Mouse (Mus musculus) left cerebral cortex, adult 18-20 months (tissue): ENCODE measurements around the gene Shisa5. TPM values are rescaled to one million over a fixed set of nuclear protein-coding genes. Genes with fewer than 3 reads are reported as not detected.

Source experiments
- DNase-seq, 2 experiments: peaks; one replicate each; pipeline ENCODE4 v3.0.0; 2021 to 2022; ENCODE audit warnings: low spot score in 2 of 2, mixed read lengths in 1 of 2
- total RNA-seq, 2 experiments: library from RNA; stranded (reverse); gene quantifications; 2 replicates each; pipeline ENCODE4 v1.2.3; 2021

Shisa5 gene
- total RNA-seq, 2 experiments from 2014 or later = 72.8 to 82.3 TPM

GRCm38 (mm10) chr9:109016973-109017604, 21.3 kb upstream of the Shisa5 start:
- DNase-seq = no peak

GRCm38 (mm10) chr9:109021428-109021827, 16.9 kb upstream of the Shisa5 start:
- DNase-seq = peak in 1 of 2 experiments; percentile 1

DNA sequence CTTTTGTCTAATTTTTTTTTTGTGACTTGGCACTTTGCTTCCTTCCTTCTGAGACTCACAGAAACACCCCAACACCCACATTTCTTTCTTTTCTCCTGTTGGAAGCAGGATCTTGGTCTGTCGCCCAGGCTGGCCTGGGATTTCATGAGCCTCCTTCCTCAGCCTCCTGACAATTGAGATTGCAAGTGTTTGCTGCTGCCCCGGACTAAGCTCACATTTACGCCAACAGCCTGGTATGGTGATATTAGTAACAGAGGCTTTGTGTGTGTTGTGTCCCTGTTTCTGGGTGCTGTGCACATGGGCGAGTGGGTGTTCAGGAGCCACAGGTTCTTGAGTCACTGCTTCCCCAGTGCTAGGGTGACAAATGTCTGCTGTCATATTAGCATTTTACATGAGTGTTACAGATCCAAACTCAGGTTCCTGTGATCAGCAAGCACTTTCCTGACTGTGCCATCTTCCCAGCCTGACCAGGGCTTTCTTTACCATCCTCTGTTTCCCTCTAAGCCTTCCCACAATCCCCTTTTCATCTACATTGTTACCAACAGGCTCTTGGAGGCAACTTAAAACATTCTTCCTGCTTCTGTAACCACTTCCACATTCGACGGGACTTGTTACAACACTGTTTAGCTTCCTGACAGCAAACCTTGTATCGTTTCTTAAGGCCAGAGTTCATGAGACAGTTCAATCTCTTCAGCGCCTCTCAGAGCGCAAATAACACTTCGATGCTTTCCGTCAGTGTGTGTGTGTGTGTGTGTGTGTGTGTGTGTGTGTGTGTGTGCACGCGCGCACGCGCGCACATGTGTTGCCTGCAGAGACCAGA, 15.3 kb upstream of the Shisa5 start:
- DNase-seq = peak; percentile 56 to 73

GRCm38 (mm10) chr9:109027521-109027920, 10.8 kb upstream of the Shisa5 start:
- DNase-seq = no peak

DNA sequence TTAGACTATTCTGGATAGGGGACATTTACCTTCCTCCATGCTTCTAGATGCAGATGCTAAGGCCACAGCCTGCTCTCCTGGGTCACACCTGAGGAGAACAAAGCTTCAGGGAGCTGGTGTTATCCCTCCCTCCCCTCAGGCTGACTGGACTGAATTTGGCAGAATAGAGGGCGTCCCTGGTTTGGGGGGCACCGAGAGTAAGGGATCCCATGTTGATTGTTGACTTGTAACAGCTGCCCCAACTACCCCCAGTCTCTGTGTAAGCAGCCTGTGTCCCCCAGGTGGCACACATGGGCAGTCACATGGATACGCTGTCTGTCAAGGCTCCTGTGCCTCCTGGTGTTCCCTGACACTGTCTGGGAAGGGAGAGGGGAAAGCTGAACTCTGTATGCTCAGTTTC, 9.9 kb upstream of the Shisa5 start:
- no peak for DNase-seq

GRCm38 (mm10) chr9:109028919-109029318, 9.4 kb upstream of the Shisa5 start:
- no peak for DNase-seq

- no peak for DNase-seq
Observed at GRCm38 (mm10) chr9:109030312-109030711, 8.1 kb upstream of the Shisa5 start.

- no peak for DNase-seq
Observed at GRCm38 (mm10) chr9:109031001-109031400, 7.4 kb upstream of the Shisa5 start.

- no peak for DNase-seq
Observed at GRCm38 (mm10) chr9:109031686-109032085, 6.7 kb upstream of the Shisa5 start.

DNA sequence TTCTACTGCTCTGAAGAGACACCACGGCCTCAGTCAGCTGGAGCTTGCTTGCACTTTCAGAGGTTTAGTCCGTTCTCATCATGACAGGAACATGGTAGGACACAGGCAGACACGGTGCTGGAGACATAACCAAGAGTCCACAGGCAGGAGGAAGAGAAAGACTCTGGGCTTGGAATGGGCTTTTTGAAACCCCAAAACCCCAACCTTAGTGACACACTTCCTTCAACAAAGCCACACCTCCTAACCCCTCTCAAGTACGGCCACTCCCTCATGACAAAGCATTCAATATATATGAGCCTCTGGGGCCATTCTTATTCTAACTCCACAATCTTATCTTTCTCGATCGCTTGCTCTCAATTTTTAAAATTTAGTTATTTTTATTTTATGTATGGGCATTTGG, 5.9 kb upstream of the Shisa5 start:
- DNase-seq = no peak

DNA sequence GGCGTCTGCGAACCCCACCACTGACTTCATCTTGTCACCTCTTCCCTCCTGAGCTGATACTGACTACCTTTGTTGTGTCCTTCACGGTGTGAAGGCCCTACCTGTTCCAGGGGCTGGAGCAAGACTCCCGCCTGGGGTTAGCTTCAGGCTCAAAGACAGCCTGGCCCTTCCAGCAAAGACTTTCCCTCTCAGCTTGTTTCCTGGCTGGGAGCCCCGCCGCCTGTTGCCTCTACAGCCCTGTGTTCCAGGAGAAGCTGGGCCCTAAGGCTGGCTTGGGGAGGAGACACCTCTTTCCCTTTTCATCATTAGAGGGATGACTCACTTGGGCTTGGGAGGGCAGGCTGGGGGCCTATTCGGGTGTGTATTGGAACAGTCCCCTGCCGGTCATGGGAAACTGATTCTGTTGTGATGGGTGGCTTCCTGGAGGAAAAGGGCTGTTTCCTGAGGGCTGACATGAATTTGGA, 568 bp downstream of the Shisa5 start:
- no peak for DNase-seq

- DNase-seq = no peak
Observed at GRCm38 (mm10) chr9:109039681-109040080, 1.3 kb downstream of the Shisa5 start.

DNA sequence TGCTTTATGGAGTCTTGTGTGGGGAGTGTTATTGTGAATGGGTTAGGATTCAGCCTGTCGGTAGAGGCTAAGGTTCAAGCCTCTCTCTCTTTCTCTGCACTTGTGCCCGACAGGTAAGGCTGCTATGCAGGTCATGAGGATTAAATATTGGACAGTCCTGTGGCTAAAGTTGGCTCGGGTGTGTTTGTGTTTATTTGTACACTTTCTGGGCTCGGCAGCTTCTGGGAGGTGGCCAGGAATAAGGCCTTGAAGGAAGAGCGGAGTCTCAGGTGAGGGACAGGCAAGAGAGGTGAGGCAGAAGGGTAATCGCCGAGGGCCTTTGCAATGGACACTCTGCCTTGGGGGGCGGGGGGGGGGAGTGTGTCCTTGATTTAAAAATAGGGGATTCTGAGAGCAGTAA, 1.9 kb downstream of the Shisa5 start:
- no peak for DNase-seq

DNA sequence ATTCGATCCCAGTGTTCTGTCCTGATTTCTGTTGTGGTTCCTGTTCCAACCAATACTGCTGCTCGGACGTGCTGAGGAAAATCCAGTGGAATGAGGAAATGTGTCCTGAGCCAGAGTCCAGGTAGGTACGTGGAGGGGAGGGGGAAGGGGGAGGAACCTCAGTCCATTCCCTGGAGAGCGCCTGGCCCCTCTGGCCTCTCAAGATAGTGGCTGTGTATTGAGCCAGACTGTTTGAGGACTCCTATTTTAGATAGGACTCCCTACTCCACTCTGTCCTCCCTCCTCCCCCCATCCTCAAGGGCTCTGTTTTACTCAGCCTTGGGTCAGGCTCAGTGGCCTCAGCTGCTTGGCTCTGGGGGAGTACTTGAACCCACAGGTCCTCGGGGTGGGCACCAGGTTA, 2.5 kb downstream of the Shisa5 start:
- DNase-seq = no peak

DNA sequence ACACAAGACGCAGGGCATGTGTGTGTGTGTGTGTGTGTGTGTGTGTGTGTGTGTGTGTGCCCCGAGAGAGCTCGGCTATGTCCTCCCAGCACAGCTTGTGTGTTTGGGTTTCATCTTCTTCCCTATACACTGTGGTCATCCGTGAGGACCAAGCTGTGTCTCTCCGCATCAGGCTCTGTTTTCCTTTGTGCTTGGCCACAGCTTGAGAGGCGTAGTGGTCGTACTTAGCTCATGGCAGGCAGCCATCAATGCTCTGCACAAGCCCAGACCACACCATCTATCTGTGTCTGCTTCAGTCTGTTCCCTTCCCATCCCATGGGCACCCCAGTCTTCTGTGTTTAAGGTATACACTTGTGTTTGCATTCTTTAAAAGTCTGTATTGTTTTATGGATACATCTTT, 3.0 kb downstream of the Shisa5 start:
- DNase-seq = no peak

DNA sequence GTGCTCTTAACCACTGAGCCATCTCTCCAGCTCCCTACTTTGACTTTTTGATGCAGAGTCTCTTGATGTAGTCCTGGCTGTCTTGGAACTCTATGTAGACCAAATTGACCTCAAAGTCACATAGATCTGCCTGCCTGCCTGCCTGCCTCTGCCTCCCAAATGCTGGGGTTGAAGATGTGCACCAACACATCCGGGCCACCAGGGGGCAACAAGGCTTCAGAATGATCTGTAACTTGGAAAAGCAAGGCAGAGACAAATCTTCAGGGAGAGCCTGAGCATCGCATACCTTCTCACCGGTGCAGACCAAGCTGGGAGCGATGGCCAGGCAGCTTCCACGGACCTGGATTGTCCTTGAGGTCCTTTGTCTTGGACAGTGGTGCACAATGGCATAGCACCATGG, 7.9 kb downstream of the Shisa5 start:
- peak in 1 of 2 experiments; percentile 30 for DNase-seq

DNA sequence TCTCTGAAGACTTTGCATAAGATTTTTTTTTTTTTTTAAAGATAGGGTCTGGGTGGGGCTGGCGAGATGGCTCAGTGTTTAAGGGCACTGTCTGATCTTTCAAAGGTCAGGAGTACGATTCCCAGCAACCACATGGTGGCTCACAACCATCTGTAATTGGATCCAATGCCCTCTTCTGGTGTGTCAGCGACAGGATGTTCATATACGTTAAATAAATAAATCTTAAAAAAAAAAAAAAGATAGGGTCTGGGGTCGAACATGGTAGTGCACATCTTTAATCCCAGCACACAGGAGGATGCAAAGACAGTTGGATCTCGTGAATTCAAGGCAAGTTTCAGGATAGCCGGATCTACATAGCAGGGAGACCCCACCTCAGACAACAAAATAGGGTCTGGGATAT, 11.0 kb downstream of the Shisa5 start:
- DNase-seq = no peak

DNA sequence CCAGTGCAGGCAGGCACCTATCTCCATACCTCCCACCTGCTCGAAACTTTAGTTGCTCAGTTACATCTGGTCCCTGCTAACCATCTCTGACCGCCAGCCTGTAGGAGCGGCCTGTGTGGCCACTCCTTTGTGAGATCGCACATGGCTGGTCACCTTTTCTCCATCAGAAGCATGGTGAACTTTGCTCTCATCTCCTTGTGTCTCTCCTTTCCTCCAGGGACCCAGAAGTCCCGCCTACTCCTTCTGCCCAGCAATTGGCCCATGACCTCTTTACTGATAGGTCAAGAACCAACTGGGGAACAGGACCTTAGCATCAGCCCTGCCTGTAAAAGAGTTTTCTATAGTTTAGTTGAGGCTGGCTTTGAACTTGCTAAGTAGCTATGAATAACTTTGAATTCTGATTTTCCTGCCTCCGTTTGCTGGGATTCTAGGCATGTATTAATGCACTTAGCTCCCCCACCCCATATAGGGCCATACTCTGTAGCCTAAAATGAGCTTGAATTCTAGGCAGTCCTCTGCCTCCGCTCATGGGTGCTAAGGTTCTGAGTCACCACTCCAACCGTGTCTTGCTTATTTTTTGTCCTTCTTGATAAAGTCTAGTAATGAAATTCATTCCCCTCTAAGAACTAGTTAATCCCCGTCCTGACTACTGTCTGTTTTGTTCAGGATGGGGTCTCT, 11.8 kb downstream of the Shisa5 start:
- DNase-seq = no peak

DNA sequence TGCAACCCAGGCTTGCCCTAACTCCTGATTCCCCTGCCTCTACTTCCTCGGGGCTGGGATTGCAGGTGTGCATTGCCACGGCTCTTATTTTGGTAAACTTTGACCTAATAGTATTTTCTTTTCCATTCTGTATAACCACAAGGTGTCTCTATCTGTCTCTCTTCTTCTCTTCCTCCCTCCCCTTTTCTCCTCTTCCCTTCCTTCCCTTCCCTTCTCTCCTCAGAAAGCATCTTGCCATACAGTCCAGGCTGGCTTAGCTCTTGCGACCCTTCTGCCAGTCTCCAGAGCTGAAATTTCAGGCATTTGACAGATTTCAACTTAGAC, 12.3 kb downstream of the Shisa5 start:
- no peak for DNase-seq

- DNase-seq = no peak
Observed at GRCm38 (mm10) chr9:109051011-109051501, 12.7 kb downstream of the Shisa5 start.

DNA sequence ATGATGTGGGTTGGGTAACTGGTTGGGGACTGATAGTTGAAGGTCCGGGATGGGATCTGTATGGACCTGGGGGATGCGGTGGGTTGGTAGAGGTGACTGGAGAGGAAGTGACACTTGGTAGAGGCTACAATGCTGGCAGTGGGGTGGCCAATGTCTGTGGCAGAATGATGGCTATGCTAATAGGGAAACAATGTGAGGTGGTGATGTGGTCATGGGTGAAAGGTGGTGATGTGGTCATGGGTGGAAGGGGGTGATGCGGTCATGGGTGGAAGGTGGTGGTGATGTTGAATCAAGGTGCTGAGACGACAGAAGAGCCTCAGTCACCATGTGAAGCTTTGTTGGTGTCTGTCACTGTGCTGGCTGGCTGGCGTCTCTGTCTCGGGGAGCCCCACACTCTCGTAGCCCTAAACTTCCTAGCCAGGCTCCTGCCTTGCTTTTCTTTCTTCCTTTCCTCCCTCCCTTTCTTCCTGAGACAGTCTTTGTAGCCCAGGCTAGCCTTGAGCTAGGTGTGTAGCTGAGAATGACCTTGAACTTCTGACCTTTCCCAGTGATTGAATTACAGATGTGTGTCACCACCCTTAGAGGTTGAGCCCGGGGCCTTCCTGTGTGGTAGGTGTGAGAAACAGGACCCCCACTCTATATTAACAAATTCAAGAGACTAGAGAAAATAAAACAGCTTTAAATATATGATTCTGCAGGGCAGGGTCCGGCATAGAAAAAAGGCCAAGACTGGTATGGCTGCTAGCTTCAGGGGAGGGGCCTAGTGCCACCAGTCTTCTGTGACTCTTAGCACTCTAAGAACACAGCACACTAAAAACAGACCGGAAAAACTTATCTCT, 13.5 kb downstream of the Shisa5 start:
- DNase-seq = no peak
